Comparison of ENCODE assay signal across 12 mouse cellular contexts in genomic region chr2:26116550-26116949, GRCm38 (mm10).
"Had no signal": no experiment of that assay in that cellular context is flagged by ENCODE, and none has a peak within 500 bp of the region (broad histone marks: within the 10 kb centered on the region; RNA-seq: fewer than 3 reads in every experiment).

No protein-coding gene starts in this region.

- H3K36me3 ChIP-seq: limb, embryonic 10.5 days; lung, embryonic 15.5 days; stomach, embryonic 15.5 days had no signal

- DNase-seq: kidney, adult 9 months; lung, postnatal 14 days; right cerebral cortex, postnatal 14 days; thymus, adult 2 months; thymus, postnatal 25 days had no signal

- H3K4me3 ChIP-seq: limb, embryonic 10.5 days; lung, embryonic 15.5 days; stomach, embryonic 15.5 days had no signal

- H3K27ac ChIP-seq: kidney, postnatal 0 days; limb, embryonic 10.5 days; lung, embryonic 15.5 days; macrophage; stomach, embryonic 15.5 days had no signal

- H3K27me3 ChIP-seq: stomach, embryonic 15.5 days had no signal

- H3K9ac ChIP-seq: lung, embryonic 15.5 days; stomach, embryonic 15.5 days had no signal

- H3K9me3 ChIP-seq: limb, embryonic 10.5 days; lung, embryonic 15.5 days; stomach, embryonic 15.5 days had no signal

- H3K4me2 ChIP-seq: lung, embryonic 15.5 days; midbrain, embryonic 11.5 days; stomach, embryonic 15.5 days had no signal

- ATAC-seq: intestine, embryonic 16.5 days had no signal
